Mouse (Mus musculus): ENCODE measurements around the gene Gm21767. TPM values are rescaled to one million over a fixed set of nuclear protein-coding genes. Genes with fewer than 3 reads are reported as not detected.
"Not testable (repeated sequence)": the region's sequence is repeated elsewhere in the genome, so short reads cannot be mapped to it uniquely, and the experiment has no call there.

Gm21767 gene
- polyA plus RNA-seq (2015; fragmentation: Nextera tagmentation; extraction: Ambion mirVana) = not detected in 2 replicates

DNA sequence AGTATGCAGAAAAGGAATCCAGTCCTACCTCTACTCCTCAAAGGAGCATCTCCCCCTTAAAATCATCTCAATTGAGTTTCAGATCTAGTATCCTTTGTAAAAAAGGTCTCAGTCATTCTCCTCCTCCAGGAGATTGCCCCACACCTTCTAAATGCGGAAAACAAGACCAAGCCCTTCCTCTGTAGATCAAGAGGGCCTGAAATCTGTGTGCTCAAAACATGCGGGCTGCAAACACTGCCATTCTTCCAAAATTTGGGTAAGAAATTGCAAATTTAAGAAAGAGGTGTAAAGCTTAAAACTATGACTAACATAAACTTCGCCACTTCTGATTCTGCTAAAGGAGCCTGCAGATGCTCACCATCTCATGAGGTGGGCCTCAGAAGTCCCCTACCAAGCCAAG, at the start of gene Gm21767:
Gene Gm21767, plus strand, starts transcription at position 301 of the 400 bp plus-strand sequence.
- H3K36me3 ChIP-seq; H3K9ac ChIP-seq; H3K27ac ChIP-seq; H3K4me2 ChIP-seq; H3K27me3 ChIP-seq; H3K4me1 ChIP-seq; ATAC-seq (ENCODE audit: borderline replicate concordance, extremely low read depth, low FRiP score, low TSS enrichment); H3K4me3 ChIP-seq; H3K9me3 ChIP-seq: not testable (repeated sequence)
- no CpG with 5 or more reads among the region's 3 CpGs for WGBS
